Mouse (Mus musculus): ENCODE measurements around the gene 4931414P19Rik.

GRCm38 (mm10) chr14:54609245-54609644 is 3.5 kb upstream of the 4931414P19Rik start:
- TF ChIP-seq EP300 (IDR thresholded peaks at IDR 0.05; ENCODE audit: low read length), result no peak
- TF ChIP-seq PAX5 (IDR thresholded peaks at IDR 0.05; ENCODE audit: low read length), result no peak
